Mouse (Mus musculus): Measurements from ENCODE around the gene Lcn12. TPM values are rescaled to one million over a fixed set of nuclear protein-coding genes. Genes with fewer than 3 reads are reported as not detected.

Gene Lcn12
- polyA plus RNA-seq, 1 experiment from 2014 or later = not detected

- Histone ChIP-seq H3K9ac (ENCODE audit: low read length) (no peak overlapping the region), H3K9me3 (ENCODE audit: control insufficient read depth, low read length) (no peaks in the 10 kb centered on the region), H3K4me1 (replicated peaks; ENCODE audit: control insufficient read depth, insufficient read depth, low read length) (no peaks in the 10 kb centered on the region), H3K27me3 (replicated peaks; ENCODE audit: control insufficient read depth, insufficient read depth, low read length) (no peaks in the 10 kb centered on the region), H3K4me3 (ENCODE audit: low read depth, low read length) (no peak overlapping the region), H3K36me3 (ENCODE audit: control insufficient read depth, insufficient read depth, low read length) (no peaks in the 10 kb centered on the region), H3K4me2 (ENCODE audit: low read length) (no peak overlapping the region), H3K27ac (ENCODE audit: low read depth) (no peak overlapping the region)
- DNase-seq (ENCODE audit: low spot score) = peak; percentile 67
- WGBS = 26% methylated on average over 7 of the region's 7 CpGs
- ATAC-seq (replicated peaks; ENCODE audit: low FRiP score, low TSS enrichment, low read depth) = 0 out of 2 replicates have a peak, but pooled peaks have one; percentile 22
Measured at GRCm38 (mm10) chr2:25482969-25483368, 10.7 kb downstream of the Lcn12 start.

GRCm38 (mm10) chr2:25480541-25480940 is 13.2 kb downstream of the Lcn12 start:
- no peak overlapping the region for H3K4me3 ChIP-seq (ENCODE audit: low read depth, low read length)
- no peaks in the 10 kb centered on the region for H3K9me3 ChIP-seq (ENCODE audit: control insufficient read depth, low read length)
- no peak overlapping the region for H3K4me2 ChIP-seq (ENCODE audit: low read length)
- no peaks in the 10 kb centered on the region for H3K27me3 ChIP-seq (replicated peaks; ENCODE audit: control insufficient read depth, insufficient read depth, low read length)
- no peak overlapping the region for H3K27ac ChIP-seq (ENCODE audit: low read depth)
- ATAC-seq (replicated peaks; ENCODE audit: low FRiP score, low TSS enrichment, low read depth) (no peak), DNase-seq (ENCODE audit: low spot score) (no peak)
- no peak overlapping the region for H3K9ac ChIP-seq (ENCODE audit: low read length)
- H3K36me3 ChIP-seq (ENCODE audit: control insufficient read depth, insufficient read depth, low read length) = no peaks in the 10 kb centered on the region
- 92% methylated on average over 1 of the region's 1 CpGs for WGBS
- no peaks in the 10 kb centered on the region for H3K4me1 ChIP-seq (replicated peaks; ENCODE audit: control insufficient read depth, insufficient read depth, low read length)

GRCm38 (mm10) chr2:25479551-25480311 is 14.0 kb downstream of the Lcn12 start:
- H3K27ac ChIP-seq (ENCODE audit: low read depth) = no peak overlapping the region
- H3K4me1 ChIP-seq (replicated peaks; ENCODE audit: control insufficient read depth, insufficient read depth, low read length) = no peaks in the 10 kb centered on the region
- H3K9me3 ChIP-seq (ENCODE audit: control insufficient read depth, low read length) = no peaks in the 10 kb centered on the region
- H3K36me3 ChIP-seq (ENCODE audit: control insufficient read depth, insufficient read depth, low read length) = no peaks in the 10 kb centered on the region
- no peak overlapping the region for H3K4me3 ChIP-seq (ENCODE audit: low read depth, low read length)
- 60% methylated on average over 10 of the region's 10 CpGs for WGBS
- no peak overlapping the region for H3K9ac ChIP-seq (ENCODE audit: low read length)
- no peaks in the 10 kb centered on the region for H3K27me3 ChIP-seq (replicated peaks; ENCODE audit: control insufficient read depth, insufficient read depth, low read length)
- no peak for ATAC-seq (replicated peaks; ENCODE audit: low FRiP score, low TSS enrichment, low read depth)
- H3K4me2 ChIP-seq (ENCODE audit: low read length) = no peak overlapping the region
- DNase-seq (ENCODE audit: low spot score) = no peak

DNA sequence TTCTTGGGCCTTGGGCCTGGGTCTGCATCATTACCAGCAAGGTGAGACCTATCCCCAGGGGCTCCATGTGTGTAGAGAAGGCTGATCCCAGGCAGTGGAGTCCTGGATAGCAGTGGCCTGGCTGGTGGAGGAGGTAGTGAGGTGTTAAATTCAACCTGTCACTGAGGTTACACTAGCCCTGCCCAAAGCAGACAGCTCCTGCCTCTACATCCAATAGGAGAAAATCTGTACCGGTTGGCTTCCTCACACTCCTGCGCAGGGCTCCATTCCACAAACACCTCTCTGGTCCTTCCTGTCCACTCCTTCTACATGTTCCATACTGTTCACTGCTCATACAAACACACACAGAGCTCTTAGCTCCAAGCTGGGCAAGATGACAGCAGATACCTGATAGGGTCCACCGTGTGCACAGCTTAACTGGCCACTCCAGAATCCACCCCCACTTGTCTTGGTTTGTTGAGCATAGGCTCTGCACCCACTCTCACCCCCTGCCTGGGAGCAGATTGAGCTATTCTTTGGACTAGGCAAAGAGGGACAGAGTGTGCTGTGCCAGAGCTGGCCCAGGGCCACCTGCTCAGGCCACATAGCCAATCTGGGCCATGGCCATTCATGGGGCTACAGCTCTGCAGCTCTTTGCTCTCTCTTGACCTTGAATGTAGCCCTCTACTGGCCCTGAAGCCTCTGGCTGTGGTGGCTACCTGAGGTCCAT is 15.6 kb downstream of the Lcn12 start:
- Histone ChIP-seq H3K9me3 (ENCODE audit: control insufficient read depth, low read length) (no peaks in the 10 kb centered on the region), H3K9ac (ENCODE audit: low read length) (no peak overlapping the region), H3K27ac (ENCODE audit: low read depth) (no peak overlapping the region), H3K36me3 (ENCODE audit: control insufficient read depth, insufficient read depth, low read length) (no peaks in the 10 kb centered on the region), H3K27me3 (replicated peaks; ENCODE audit: control insufficient read depth, insufficient read depth, low read length) (no peaks in the 10 kb centered on the region), H3K4me3 (ENCODE audit: low read depth, low read length) (no peak overlapping the region), H3K4me1 (replicated peaks; ENCODE audit: control insufficient read depth, insufficient read depth, low read length) (no peaks in the 10 kb centered on the region), H3K4me2 (ENCODE audit: low read length) (no peak overlapping the region)
- DNase-seq (ENCODE audit: low spot score) = no peak
- 81% methylated on average over 3 of the region's 3 CpGs for WGBS
- no peak for ATAC-seq (replicated peaks; ENCODE audit: low FRiP score, low TSS enrichment, low read depth)

DNA sequence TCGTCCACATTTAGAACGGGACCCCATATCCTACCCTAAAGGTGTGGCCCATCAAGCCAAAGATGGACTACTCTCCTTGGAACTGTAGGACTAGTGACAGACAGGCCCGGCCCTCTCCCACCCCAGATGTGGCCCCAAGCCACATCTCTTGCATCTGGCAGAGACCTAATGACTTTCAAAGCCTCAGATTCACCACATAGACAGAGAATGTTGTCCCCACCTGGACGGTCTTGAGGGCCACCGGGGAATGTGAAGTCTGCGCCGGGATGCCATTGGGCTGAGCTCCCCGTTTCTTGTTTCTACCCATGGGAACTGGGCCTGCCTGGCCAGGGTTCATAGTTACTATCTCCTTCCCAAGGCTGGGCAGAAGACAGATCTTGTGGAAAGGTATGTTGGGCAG is 16.2 kb downstream of the Lcn12 start:
- H3K36me3 ChIP-seq (ENCODE audit: control insufficient read depth, insufficient read depth, low read length) = no peaks in the 10 kb centered on the region
- 88% methylated on average over 8 of the region's 8 CpGs for WGBS

DNA sequence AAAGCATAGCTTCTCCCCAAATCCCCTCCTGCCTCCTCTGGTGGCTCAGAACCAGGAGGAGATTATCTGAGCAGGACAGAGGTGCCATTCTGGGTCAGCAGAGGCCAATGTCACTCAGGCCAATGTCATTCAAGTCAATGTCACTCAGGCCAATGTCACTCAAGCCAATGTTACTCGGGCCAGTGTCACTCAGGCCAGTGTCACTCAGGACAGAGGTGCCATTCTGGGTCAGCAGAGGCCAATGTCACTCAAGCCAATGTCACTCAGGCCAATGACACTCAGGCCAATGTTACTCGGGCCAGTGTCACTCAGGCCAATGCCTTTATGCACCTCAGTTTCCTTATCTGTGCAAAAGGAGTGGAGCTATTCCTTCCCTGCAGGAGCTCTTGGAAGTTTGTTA is 21.2 kb downstream of the Lcn12 start:
- H3K4me2 ChIP-seq (ENCODE audit: low read length) = no peak overlapping the region
- WGBS = 69% methylated on average over 2 of the region's 2 CpGs

More for the DNA sequence above, 16.2 kb downstream of the Lcn12 start:
- Histone ChIP-seq H3K9ac (ENCODE audit: low read length) (no peak overlapping the region), H3K4me3 (ENCODE audit: low read depth, low read length) (no peak overlapping the region), H3K27me3 (replicated peaks; ENCODE audit: control insufficient read depth, insufficient read depth, low read length) (no peaks in the 10 kb centered on the region), H3K4me1 (replicated peaks; ENCODE audit: control insufficient read depth, insufficient read depth, low read length) (no peaks in the 10 kb centered on the region), H3K4me2 (ENCODE audit: low read length) (no peak overlapping the region), H3K27ac (ENCODE audit: low read depth) (no peak overlapping the region), H3K9me3 (ENCODE audit: control insufficient read depth, low read length) (no peaks in the 10 kb centered on the region)
- DNase-seq (ENCODE audit: low spot score) (no peak), ATAC-seq (replicated peaks; ENCODE audit: low FRiP score, low TSS enrichment, low read depth) (no peak)

DNA sequence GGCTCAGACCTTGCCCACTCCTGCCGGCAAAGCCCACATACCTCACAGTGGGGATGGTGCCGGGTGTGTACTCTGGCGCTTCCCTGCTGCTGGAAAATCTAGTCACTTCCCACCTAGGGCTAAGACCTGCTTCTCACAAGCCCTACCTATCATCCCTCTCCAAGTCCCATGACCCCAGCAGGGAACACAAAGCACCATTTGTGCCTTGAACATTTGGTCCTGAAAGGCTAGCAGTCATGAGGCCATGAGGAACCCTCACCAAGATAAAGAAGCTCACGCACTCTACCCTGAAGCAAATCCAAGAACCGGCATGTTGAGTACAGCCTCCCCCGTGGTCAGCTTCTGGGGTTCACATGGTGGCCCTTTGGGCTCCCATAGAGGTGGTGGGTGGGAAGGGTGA is 23.7 kb downstream of the Lcn12 start, which contains the start of gene Ptgds:
Gene Ptgds, minus strand, starts transcription at position 78 of the 400 bp plus-strand sequence.
- H3K27ac ChIP-seq (ENCODE audit: low read depth) = no peak within 1 kb of the TSS
- DNase-seq (ENCODE audit: low spot score) (no peak), ATAC-seq (replicated peaks; ENCODE audit: low FRiP score, low TSS enrichment, low read depth) (no peak)
- H3K4me3 ChIP-seq (ENCODE audit: low read depth, low read length) = no peak within 1 kb of the TSS
- 52% methylated on average over 6 of the region's 6 CpGs for WGBS
- no peaks in the 10 kb centered on the region for H3K9me3 ChIP-seq (ENCODE audit: control insufficient read depth, low read length)
- H3K27me3 ChIP-seq (replicated peaks; ENCODE audit: control insufficient read depth, insufficient read depth, low read length) = no peaks in the 10 kb centered on the region
- H3K36me3 ChIP-seq (ENCODE audit: control insufficient read depth, insufficient read depth, low read length) = no peaks in the 10 kb centered on the region
- no peak within 1 kb of the TSS for H3K9ac ChIP-seq (ENCODE audit: low read length)
- no peak within 1 kb of the TSS for H3K4me2 ChIP-seq (ENCODE audit: low read length)
- no peaks in the 10 kb centered on the region for H3K4me1 ChIP-seq (replicated peaks; ENCODE audit: control insufficient read depth, insufficient read depth, low read length)

More for the DNA sequence above, 21.2 kb downstream of the Lcn12 start:
- ATAC-seq (replicated peaks; ENCODE audit: low FRiP score, low TSS enrichment, low read depth) = no peak
- Histone ChIP-seq H3K27ac (ENCODE audit: low read depth) (no peak overlapping the region), H3K9ac (ENCODE audit: low read length) (no peak overlapping the region), H3K27me3 (replicated peaks; ENCODE audit: control insufficient read depth, insufficient read depth, low read length) (no peaks in the 10 kb centered on the region), H3K4me3 (ENCODE audit: low read depth, low read length) (no peak overlapping the region), H3K9me3 (ENCODE audit: control insufficient read depth, low read length) (no peaks in the 10 kb centered on the region), H3K36me3 (ENCODE audit: control insufficient read depth, insufficient read depth, low read length) (no peaks in the 10 kb centered on the region), H3K4me1 (replicated peaks; ENCODE audit: control insufficient read depth, insufficient read depth, low read length) (no peaks in the 10 kb centered on the region)
- no peak for DNase-seq (ENCODE audit: low spot score)

GRCm38 (mm10) chr2:25468962-25469915 is 24.5 kb downstream of the Lcn12 start:
- DNase-seq (ENCODE audit: low spot score) = no peak
- ATAC-seq (replicated peaks; ENCODE audit: low FRiP score, low TSS enrichment, low read depth) = peak; percentile 32; the same call in 1 of the 2 replicates

More at GRCm38 (mm10) chr2:25468962-25469915, 24.5 kb downstream of the Lcn12 start:
- Histone ChIP-seq H3K4me1 (replicated peaks; ENCODE audit: control insufficient read depth, insufficient read depth, low read length) (no peaks in the 10 kb centered on the region), H3K9me3 (ENCODE audit: control insufficient read depth, low read length) (no peaks in the 10 kb centered on the region), H3K36me3 (ENCODE audit: control insufficient read depth, insufficient read depth, low read length) (no peaks in the 10 kb centered on the region), H3K4me2 (ENCODE audit: low read length) (no peak overlapping the region), H3K27me3 (replicated peaks; ENCODE audit: control insufficient read depth, insufficient read depth, low read length) (no peaks in the 10 kb centered on the region), H3K9ac (ENCODE audit: low read length) (no peak overlapping the region), H3K4me3 (ENCODE audit: low read depth, low read length) (no peak overlapping the region), H3K27ac (ENCODE audit: low read depth) (no peak overlapping the region)
- WGBS = 73% methylated on average over 10 of the region's 10 CpGs
